Mouse (Mus musculus): ENCODE results near the gene Fadd. TPM values are rescaled to one million over a fixed set of nuclear protein-coding genes. Genes with fewer than 3 reads are reported as not detected.
A peak's percentile ranks its signal among the peaks of the same experiment; 100 is the strongest.

Fadd gene
- 4.1 TPM in 2 replicates for polyA plus RNA-seq (2015; fragmentation: Nextera tagmentation; extraction: Ambion mirVana)

DNA sequence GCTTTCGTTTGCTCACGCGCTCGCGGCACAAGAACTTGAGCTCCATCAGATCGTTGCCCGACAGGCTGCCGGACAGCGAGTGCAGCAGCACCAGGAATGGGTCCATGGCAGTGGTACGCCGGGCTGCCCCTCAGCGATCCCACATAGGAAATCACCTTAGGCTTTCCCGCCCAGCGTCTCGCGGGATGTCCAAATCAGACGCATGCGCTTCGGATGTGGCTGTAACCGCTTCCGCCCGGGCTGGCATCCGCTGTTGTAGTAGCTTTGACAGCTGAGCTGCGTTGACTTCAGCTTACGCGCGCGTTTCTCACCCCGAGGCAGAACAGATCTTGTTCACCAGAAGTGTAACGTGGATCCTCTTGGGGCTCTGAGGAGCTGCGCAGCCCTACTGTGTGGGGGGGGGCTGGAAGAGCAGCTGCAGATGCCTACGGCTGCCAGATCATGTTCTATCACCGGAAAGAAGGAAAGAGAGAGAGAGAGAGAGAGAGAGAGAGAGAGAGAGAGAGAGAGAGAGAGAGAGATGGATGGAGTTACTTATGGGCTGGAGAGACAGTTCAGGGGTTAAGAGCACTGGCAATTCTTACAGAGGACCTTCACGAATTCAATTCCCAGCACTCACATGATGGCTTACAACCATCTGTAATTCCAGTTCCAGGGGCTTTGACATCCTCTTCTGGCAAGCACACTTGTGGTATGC, at the start of gene Fadd:
Gene Fadd, minus strand, starts transcription at position 180 of the 697 bp plus-strand sequence.
- peak within 1 kb of the TSS; percentile 84 for H3K4me3 ChIP-seq (ENCODE audit: low read depth, low read length)
- peak within 1 kb of the TSS; percentile 84 for H3K4me2 ChIP-seq (ENCODE audit: low read depth, low read length)
- no peak for TF ChIP-seq CTCF (IDR thresholded peaks at IDR 0.05; ENCODE audit: low read depth)
- TF ChIP-seq EP300 (IDR thresholded peaks at IDR 0.05; ENCODE audit: low read depth) = no peak
- peak within 1 kb of the TSS; percentile 94 for H3K27ac ChIP-seq (ENCODE audit: low read depth)
- DNase-seq (peak; percentile 93), ATAC-seq (peak; percentile 82)
- 1% methylated on average over 34 of the region's 34 CpGs for WGBS (ENCODE audit: insufficient replicate concordance)
- H3K9me3 ChIP-seq (ENCODE audit: low read length) = no peaks in the 10 kb centered on the region
- peak within 1 kb of the TSS; percentile 78 for H3K9ac ChIP-seq (replicated peaks)
- no peaks in the 10 kb centered on the region for H3K27me3 ChIP-seq (ENCODE audit: insufficient read depth, low read length)
- H3K4me1 ChIP-seq (ENCODE audit: insufficient read depth) = peaks cover 17% of the 10 kb centered on the region
- peaks cover 7% of the 10 kb centered on the region; the same call in 1 of the 2 replicates for H3K36me3 ChIP-seq (replicated peaks; ENCODE audit: insufficient read depth, low read length)

DNA sequence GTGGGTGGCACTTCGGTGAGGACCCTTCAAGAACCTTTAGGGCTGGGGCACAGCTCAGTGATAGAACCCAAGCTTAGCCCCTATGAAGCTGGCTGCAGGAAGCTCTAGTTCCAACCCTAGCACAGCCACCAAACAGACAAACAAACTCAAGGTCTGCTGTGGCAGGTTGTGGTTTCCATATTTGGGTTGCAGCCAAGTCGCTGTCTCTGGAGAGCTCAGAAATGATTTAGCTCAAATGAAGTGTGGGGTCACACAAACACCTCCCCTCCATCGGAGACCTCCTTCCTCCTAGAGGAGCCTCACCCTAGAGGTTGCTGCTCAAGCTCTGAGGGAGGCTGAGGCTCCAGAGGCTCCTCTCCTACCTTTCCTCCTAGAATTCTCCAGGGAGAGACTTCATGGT, 48.4 kb upstream of the Fadd start:
- TF ChIP-seq CTCF (IDR thresholded peaks at IDR 0.05; ENCODE audit: low read depth) (no peak), EP300 (IDR thresholded peaks at IDR 0.05; ENCODE audit: low read depth) (no peak)
- no peak for DNase-seq

DNA sequence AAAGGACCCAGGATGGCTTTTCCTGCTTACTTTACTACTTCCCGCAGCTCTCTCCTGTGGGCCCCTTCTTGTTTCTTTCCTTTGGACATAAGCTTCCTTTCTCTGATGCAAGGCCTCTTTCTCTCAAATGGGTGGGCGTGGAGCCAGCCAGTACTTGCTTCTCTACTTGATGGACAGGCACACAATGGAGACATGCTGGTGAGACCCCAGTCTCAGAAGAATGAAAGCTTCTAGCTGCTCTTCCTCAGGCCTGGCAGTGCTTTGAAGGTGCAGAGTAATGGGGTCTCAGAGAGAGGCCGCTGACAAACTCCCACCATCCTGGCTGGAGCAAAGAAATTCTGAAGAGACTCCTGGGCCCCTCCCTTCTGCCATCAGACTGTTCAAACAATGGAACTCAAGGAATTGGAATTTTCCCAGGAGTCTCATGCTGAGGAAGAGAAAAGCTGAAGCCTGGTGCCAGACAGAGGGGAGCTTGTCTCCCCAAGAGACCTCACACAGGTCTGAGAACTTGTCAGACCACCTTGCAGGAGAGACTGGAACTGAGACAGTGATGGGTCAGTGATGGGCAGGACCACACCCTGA, 46.2 kb upstream of the Fadd start:
- no peak for TF ChIP-seq CTCF (IDR thresholded peaks at IDR 0.05; ENCODE audit: low read depth)
- TF ChIP-seq EP300 (IDR thresholded peaks at IDR 0.05; ENCODE audit: low read depth) = no peak
- H3K9ac ChIP-seq (replicated peaks) = no peak overlapping the region
- H3K27ac ChIP-seq (ENCODE audit: low read depth) = no peak overlapping the region
- no peak overlapping the region for H3K4me2 ChIP-seq (ENCODE audit: low read depth, low read length)
- ATAC-seq (no peak), DNase-seq (no peak)
- no peaks in the 10 kb centered on the region for H3K9me3 ChIP-seq (ENCODE audit: low read length)
- no peak overlapping the region for H3K4me3 ChIP-seq (ENCODE audit: low read depth, low read length)
- no peaks in the 10 kb centered on the region for H3K4me1 ChIP-seq (ENCODE audit: insufficient read depth)
- no peaks in the 10 kb centered on the region for H3K36me3 ChIP-seq (replicated peaks; ENCODE audit: insufficient read depth, low read length)
- H3K27me3 ChIP-seq (ENCODE audit: insufficient read depth, low read length) = peaks cover 6% of the 10 kb centered on the region; the same call in 1 of the 2 replicates
- 47% methylated on average over 3 of the region's 3 CpGs for WGBS (ENCODE audit: insufficient replicate concordance)

More for the DNA sequence above, 48.4 kb upstream of the Fadd start:
- Histone ChIP-seq H3K9ac (replicated peaks) (no peak overlapping the region), H3K27me3 (ENCODE audit: insufficient read depth, low read length) (peaks cover 6% of the 10 kb centered on the region; the same call in 1 of the 2 replicates), H3K27ac (ENCODE audit: low read depth) (no peak overlapping the region), H3K4me3 (ENCODE audit: low read depth, low read length) (no peak overlapping the region), H3K4me1 (ENCODE audit: insufficient read depth) (no peaks in the 10 kb centered on the region), H3K4me2 (ENCODE audit: low read depth, low read length) (no peak overlapping the region), H3K9me3 (ENCODE audit: low read length) (no peaks in the 10 kb centered on the region), H3K36me3 (replicated peaks; ENCODE audit: insufficient read depth, low read length) (no peaks in the 10 kb centered on the region)
- no peak for ATAC-seq
- WGBS (ENCODE audit: insufficient replicate concordance) = 41% methylated on average over 3 of the region's 3 CpGs

DNA sequence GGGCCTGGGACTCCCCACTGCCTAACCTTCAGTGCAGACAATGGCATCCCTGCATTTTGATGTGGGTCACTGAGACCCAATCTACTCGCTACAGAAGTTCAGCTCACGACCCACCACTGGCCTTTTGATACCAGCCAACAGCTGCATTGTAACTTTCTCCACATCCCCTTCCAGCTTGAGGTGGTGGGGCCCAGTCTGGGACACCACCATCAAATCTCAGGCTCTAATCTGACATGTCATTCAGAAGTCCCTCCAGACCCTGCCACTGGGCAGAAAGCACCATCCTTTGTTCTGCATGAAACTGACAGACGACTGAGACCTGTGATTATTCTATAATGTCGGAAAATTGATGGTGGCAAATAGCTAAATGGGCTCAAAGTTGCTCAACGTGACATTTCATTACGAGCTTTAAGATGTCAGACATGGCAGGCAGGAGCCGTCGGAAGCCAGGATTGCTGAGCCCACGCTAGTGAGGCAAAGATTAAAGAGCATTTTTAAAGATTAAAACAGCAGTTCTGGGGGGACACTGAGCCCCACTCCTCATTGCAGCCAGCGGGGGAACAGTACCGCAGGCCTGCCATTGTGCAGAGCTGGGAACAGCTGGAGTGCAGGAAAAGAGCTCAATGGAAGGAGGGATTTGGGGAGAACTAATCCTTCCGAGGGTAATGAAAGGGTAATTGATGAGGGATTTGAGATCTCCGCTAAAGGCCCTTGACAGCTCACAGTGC, 45.5 kb upstream of the Fadd start:
- H3K9ac ChIP-seq (replicated peaks) = no peak overlapping the region
- peaks cover 6% of the 10 kb centered on the region; the same call in 1 of the 2 replicates for H3K27me3 ChIP-seq (ENCODE audit: insufficient read depth, low read length)
- H3K4me1 ChIP-seq (ENCODE audit: insufficient read depth) = no peaks in the 10 kb centered on the region
- H3K4me3 ChIP-seq (ENCODE audit: low read depth, low read length) = no peak overlapping the region
- H3K36me3 ChIP-seq (replicated peaks; ENCODE audit: insufficient read depth, low read length) = no peaks in the 10 kb centered on the region
- ATAC-seq (no peak), DNase-seq (no peak)
- no peaks in the 10 kb centered on the region for H3K9me3 ChIP-seq (ENCODE audit: low read length)
- TF ChIP-seq CTCF (IDR thresholded peaks at IDR 0.05; ENCODE audit: low read depth) (no peak), EP300 (IDR thresholded peaks at IDR 0.05; ENCODE audit: low read depth) (no peak)
- H3K27ac ChIP-seq (ENCODE audit: low read depth) = no peak overlapping the region
- H3K4me2 ChIP-seq (ENCODE audit: low read depth, low read length) = no peak overlapping the region
- WGBS (ENCODE audit: insufficient replicate concordance) = 63% methylated on average over 13 of the region's 13 CpGs

DNA sequence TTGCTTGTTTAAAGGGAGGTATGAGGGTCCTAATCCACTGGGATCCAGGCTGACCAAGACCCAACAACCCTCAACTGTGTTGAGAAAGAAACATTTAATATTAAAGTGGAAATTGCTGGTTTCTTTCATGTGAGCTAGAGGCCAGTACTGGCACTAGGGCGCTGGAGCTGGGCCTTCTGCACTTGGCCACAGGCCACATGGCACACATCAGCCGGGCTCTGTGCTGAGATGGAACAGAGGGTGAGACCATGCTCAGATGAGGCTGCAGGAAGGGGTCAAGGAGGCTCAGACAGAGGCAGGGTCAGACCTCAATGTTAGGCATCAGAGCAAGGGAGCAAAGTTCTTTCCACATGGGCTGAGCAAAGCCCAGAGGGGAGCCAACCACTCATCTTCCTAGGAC, 43.8 kb upstream of the Fadd start:
- Histone ChIP-seq H3K27ac (ENCODE audit: low read depth) (no peak overlapping the region), H3K27me3 (ENCODE audit: insufficient read depth, low read length) (peaks cover 6% of the 10 kb centered on the region; the same call in 1 of the 2 replicates), H3K9me3 (ENCODE audit: low read length) (0 out of 2 replicates have a peak, but pooled peaks cover 2% of the 10 kb centered on the region), H3K4me2 (ENCODE audit: low read depth, low read length) (no peak overlapping the region), H3K4me1 (ENCODE audit: insufficient read depth) (no peaks in the 10 kb centered on the region), H3K4me3 (ENCODE audit: low read depth, low read length) (no peak overlapping the region), H3K36me3 (replicated peaks; ENCODE audit: insufficient read depth, low read length) (no peaks in the 10 kb centered on the region), H3K9ac (replicated peaks) (no peak overlapping the region)
- no peak for ATAC-seq
- DNase-seq = no peak
- TF ChIP-seq CTCF (IDR thresholded peaks at IDR 0.05; ENCODE audit: low read depth) (no peak), EP300 (IDR thresholded peaks at IDR 0.05; ENCODE audit: low read depth) (no peak)
- WGBS (ENCODE audit: insufficient replicate concordance) = 59% methylated on average over 2 of the region's 2 CpGs
